Mouse (Mus musculus): ENCODE results near the gene Mgst3. TPM values are rescaled to one million over a fixed set of nuclear protein-coding genes. Genes with fewer than 3 reads are reported as not detected.

Gene Mgst3
- polyA plus RNA-seq, 1 experiment from 2014 or later = 120 TPM

- no peak overlapping the region for H3K27ac ChIP-seq (replicated peaks)
- H3K36me3 ChIP-seq = no peaks in the 10 kb centered on the region
- peak overlapping the region; percentile 4; the same call in 1 of the 2 replicates for H3K4me2 ChIP-seq
- H3K4me3 ChIP-seq = no peak overlapping the region
- 65% methylated on average over 2 of the region's 2 CpGs for WGBS
- peaks cover 43% of the 10 kb centered on the region for H3K4me1 ChIP-seq
- 0 out of 2 replicates have a peak, but pooled peaks cover 6% of the 10 kb centered on the region for H3K27me3 ChIP-seq (replicated peaks)
- H3K9ac ChIP-seq = no peak overlapping the region
- no peaks in the 10 kb centered on the region for H3K9me3 ChIP-seq
- no peak for ATAC-seq (ENCODE audit: extremely low read depth, insufficient number of reproducible peaks, low FRiP score, low TSS enrichment)
Measured at GRCm38 (mm10) chr1:167387310-167387709, 6.3 kb downstream of the Mgst3 start.

- H3K9me3 ChIP-seq = no peaks in the 10 kb centered on the region
- 0 out of 2 replicates have a peak, but pooled peaks cover 6% of the 10 kb centered on the region for H3K27me3 ChIP-seq (replicated peaks)
- H3K27ac ChIP-seq (replicated peaks) = no peak overlapping the region
- no peak overlapping the region for H3K4me2 ChIP-seq
- H3K9ac ChIP-seq = no peak overlapping the region
- ATAC-seq (ENCODE audit: extremely low read depth, insufficient number of reproducible peaks, low FRiP score, low TSS enrichment) = no peak
- H3K36me3 ChIP-seq = no peaks in the 10 kb centered on the region
- peaks cover 42% of the 10 kb centered on the region for H3K4me1 ChIP-seq
- 43% methylated on average over 1 of the region's 2 CpGs for WGBS
- H3K4me3 ChIP-seq = no peak overlapping the region
Measured at GRCm38 (mm10) chr1:167386466-167386865, 7.2 kb downstream of the Mgst3 start.

- WGBS = 70% methylated on average over 5 of the region's 5 CpGs
- 0 out of 2 replicates have a peak overlapping the region, but pooled peaks have one; percentile 4 for H3K4me2 ChIP-seq
Measured at GRCm38 (mm10) chr1:167385636-167386035, 8.0 kb downstream of the Mgst3 start.

GRCm38 (mm10) chr1:167385211-167385610 lies 8.4 kb downstream of the Mgst3 start:
- Histone ChIP-seq H3K4me1 (peaks cover 43% of the 10 kb centered on the region), H3K9ac (no peak overlapping the region), H3K4me2 (0 out of 2 replicates have a peak overlapping the region, but pooled peaks have one; percentile 4), H3K27me3 (replicated peaks) (0 out of 2 replicates have a peak, but pooled peaks cover 6% of the 10 kb centered on the region), H3K9me3 (no peaks in the 10 kb centered on the region), H3K27ac (replicated peaks) (no peak overlapping the region), H3K4me3 (no peak overlapping the region), H3K36me3 (no peaks in the 10 kb centered on the region)
- WGBS = 78% methylated on average over 2 of the region's 2 CpGs
- ATAC-seq (ENCODE audit: extremely low read depth, insufficient number of reproducible peaks, low FRiP score, low TSS enrichment) = no peak

More at GRCm38 (mm10) chr1:167385636-167386035, 8.0 kb downstream of the Mgst3 start:
- H3K9ac ChIP-seq = no peak overlapping the region
- peaks cover 43% of the 10 kb centered on the region for H3K4me1 ChIP-seq
- no peak overlapping the region; the same call in 1 of the 2 replicates for H3K27ac ChIP-seq (replicated peaks)
- H3K36me3 ChIP-seq = no peaks in the 10 kb centered on the region
- H3K27me3 ChIP-seq (replicated peaks) = 0 out of 2 replicates have a peak, but pooled peaks cover 6% of the 10 kb centered on the region
- no peaks in the 10 kb centered on the region for H3K9me3 ChIP-seq
- no peak for ATAC-seq (ENCODE audit: extremely low read depth, insufficient number of reproducible peaks, low FRiP score, low TSS enrichment)
- no peak overlapping the region for H3K4me3 ChIP-seq

GRCm38 (mm10) chr1:167384156-167384555 lies 9.5 kb downstream of the Mgst3 start:
- Histone ChIP-seq H3K9ac (no peak overlapping the region), H3K4me3 (no peak overlapping the region), H3K4me2 (peak overlapping the region; percentile 13; the same call in 1 of the 2 replicates), H3K36me3 (no peaks in the 10 kb centered on the region), H3K4me1 (peaks cover 40% of the 10 kb centered on the region), H3K9me3 (no peaks in the 10 kb centered on the region), H3K27ac (replicated peaks) (no peak overlapping the region; the same call in 1 of the 2 replicates), H3K27me3 (replicated peaks) (0 out of 2 replicates have a peak, but pooled peaks cover 6% of the 10 kb centered on the region)
- WGBS = 54% methylated on average over 3 of the region's 3 CpGs
- peak; percentile 62; the same call in 1 of the 2 replicates for ATAC-seq (ENCODE audit: extremely low read depth, insufficient number of reproducible peaks, low FRiP score, low TSS enrichment)

GRCm38 (mm10) chr1:167383178-167383577 lies 10.5 kb downstream of the Mgst3 start:
- peaks cover 37% of the 10 kb centered on the region for H3K4me1 ChIP-seq
- H3K27me3 ChIP-seq (replicated peaks) = no peaks in the 10 kb centered on the region
- no peak overlapping the region for H3K27ac ChIP-seq (replicated peaks)
- H3K4me3 ChIP-seq = no peak overlapping the region
- H3K9me3 ChIP-seq = no peaks in the 10 kb centered on the region
- WGBS = 77% methylated on average over 5 of the region's 5 CpGs
- no peak overlapping the region for H3K9ac ChIP-seq
- no peak for ATAC-seq (ENCODE audit: extremely low read depth, insufficient number of reproducible peaks, low FRiP score, low TSS enrichment)
- no peaks in the 10 kb centered on the region for H3K36me3 ChIP-seq
- peak overlapping the region; percentile 27; the same call in 1 of the 2 replicates for H3K4me2 ChIP-seq

- Histone ChIP-seq H3K36me3 (0 out of 2 replicates have a peak, but pooled peaks cover 2% of the 10 kb centered on the region), H3K4me2 (peak overlapping the region; percentile 27), H3K9ac (no peak overlapping the region), H3K27me3 (replicated peaks) (no peaks in the 10 kb centered on the region), H3K27ac (replicated peaks) (no peak overlapping the region), H3K4me1 (peaks cover 37% of the 10 kb centered on the region), H3K4me3 (no peak overlapping the region), H3K9me3 (no peaks in the 10 kb centered on the region)
- ATAC-seq (ENCODE audit: extremely low read depth, insufficient number of reproducible peaks, low FRiP score, low TSS enrichment) = no peak
- WGBS = 79% methylated on average over 5 of the region's 5 CpGs
Measured at GRCm38 (mm10) chr1:167382763-167383162, 10.9 kb downstream of the Mgst3 start.

- no peak overlapping the region for H3K4me3 ChIP-seq
- no peak for ATAC-seq (ENCODE audit: extremely low read depth, insufficient number of reproducible peaks, low FRiP score, low TSS enrichment)
- peaks cover 37% of the 10 kb centered on the region for H3K4me1 ChIP-seq
- H3K4me2 ChIP-seq = no peak overlapping the region
- H3K27ac ChIP-seq (replicated peaks) = no peak overlapping the region
- H3K9me3 ChIP-seq = no peaks in the 10 kb centered on the region
- H3K9ac ChIP-seq = no peak overlapping the region
- peaks cover 7% of the 10 kb centered on the region for H3K36me3 ChIP-seq
- no peaks in the 10 kb centered on the region for H3K27me3 ChIP-seq (replicated peaks)
- WGBS = 82% methylated on average over 7 of the region's 7 CpGs
Measured at GRCm38 (mm10) chr1:167382316-167382715, 11.3 kb downstream of the Mgst3 start.

GRCm38 (mm10) chr1:167381050-167382015 lies 12.3 kb downstream of the Mgst3 start:
- 66% methylated on average over 8 of the region's 8 CpGs for WGBS
- no peak for ATAC-seq (ENCODE audit: extremely low read depth, insufficient number of reproducible peaks, low FRiP score, low TSS enrichment)
- Histone ChIP-seq H3K27me3 (replicated peaks) (no peaks in the 10 kb centered on the region), H3K9me3 (no peaks in the 10 kb centered on the region), H3K4me3 (no peak overlapping the region), H3K4me1 (peaks cover 32% of the 10 kb centered on the region), H3K9ac (no peak overlapping the region), H3K36me3 (peaks cover 17% of the 10 kb centered on the region), H3K27ac (replicated peaks) (no peak overlapping the region), H3K4me2 (no peak overlapping the region)

- H3K4me2 ChIP-seq = no peak overlapping the region
- no peaks in the 10 kb centered on the region for H3K27me3 ChIP-seq (replicated peaks)
- no peak overlapping the region for H3K27ac ChIP-seq (replicated peaks)
- H3K4me1 ChIP-seq = peaks cover 26% of the 10 kb centered on the region
- no peaks in the 10 kb centered on the region for H3K9me3 ChIP-seq
- ATAC-seq (ENCODE audit: extremely low read depth, insufficient number of reproducible peaks, low FRiP score, low TSS enrichment) = no peak
- peaks cover 24% of the 10 kb centered on the region for H3K36me3 ChIP-seq
- H3K9ac ChIP-seq = no peak overlapping the region
- WGBS = 83% methylated on average over 2 of the region's 2 CpGs
- no peak overlapping the region for H3K4me3 ChIP-seq
Measured at GRCm38 (mm10) chr1:167380223-167380622, 13.4 kb downstream of the Mgst3 start.

- H3K9me3 ChIP-seq = no peaks in the 10 kb centered on the region
- 65% methylated on average over 5 of the region's 5 CpGs for WGBS
- ATAC-seq (ENCODE audit: extremely low read depth, insufficient number of reproducible peaks, low FRiP score, low TSS enrichment) = no peak
- no peak overlapping the region for H3K4me3 ChIP-seq
- H3K4me2 ChIP-seq = no peak overlapping the region
- peaks cover 24% of the 10 kb centered on the region for H3K36me3 ChIP-seq
- no peaks in the 10 kb centered on the region for H3K27me3 ChIP-seq (replicated peaks)
- no peak overlapping the region for H3K9ac ChIP-seq
- H3K27ac ChIP-seq (replicated peaks) = no peak overlapping the region
- H3K4me1 ChIP-seq = peaks cover 23% of the 10 kb centered on the region
Measured at GRCm38 (mm10) chr1:167379751-167380150, 13.9 kb downstream of the Mgst3 start.
